Mouse (Mus musculus) lung, adult 2 months (tissue): Measurements from ENCODE around the gene Rad51ap1.

Experiments
- CTCF ChIP-seq: fragments of 200-500 bp; IDR thresholded peaks from 2 replicates; pipeline ENCODE4 v1.5.1; 2011; ENCODE audit warnings: mild to moderate bottlenecking, low read length, control low read depth; ENCODE audit not compliant: insufficient read depth
- POLR2A ChIP-seq: fragments of 200-500 bp; IDR thresholded peaks from 2 replicates; pipeline ENCODE4 v1.6.1; 2011; ENCODE audit warnings: low read depth, mild to moderate bottlenecking, control low read depth, low read length, borderline replicate concordance; ENCODE audit errors: extremely low read depth

- TF ChIP-seq CTCF (no peak), POLR2A (no peak)
Measured at GRCm38 (mm10) chr6:126921111-126921881, 18.1 kb downstream of the Rad51ap1 start, which contains the start of gene Dyrk4.
